Comparison of ENCODE assay signal across 8 mouse cellular contexts in the genomic region with DNA sequence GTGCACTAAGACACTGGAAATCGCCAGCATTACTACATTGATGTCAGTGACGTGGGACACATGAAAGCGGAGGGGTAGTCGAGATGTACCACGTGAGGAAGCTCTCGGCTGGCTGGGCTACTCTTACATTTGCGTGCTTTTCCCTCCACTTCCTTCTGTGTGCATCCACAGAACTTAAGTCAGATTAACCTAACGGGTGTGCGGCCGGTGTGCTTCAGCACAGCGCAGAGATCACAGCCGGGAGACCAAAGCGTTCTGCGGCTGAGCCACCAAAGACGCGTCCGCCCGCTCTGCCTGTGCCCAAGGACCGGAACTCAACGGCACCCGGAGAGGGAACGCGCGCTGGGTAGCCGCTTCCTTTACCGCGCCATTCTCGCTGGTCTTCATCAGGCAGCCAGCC. TPM values are rescaled to one million over a fixed set of nuclear protein-coding genes. Genes with fewer than 3 reads are reported as not detected.
A peak's percentile ranks its signal among the peaks of the same experiment; 100 is the strongest.
DNase-seq lines count a peak whose midpoint lies in the region; ATAC-seq lines count a peak whose summit lies in the region.

No protein-coding gene starts in this region.

- peak overlapping the region; percentile 99 for H3K4me3 ChIP-seq in kidney, embryonic 16.5 days (ENCODE audit: low read length)
- peak overlapping the region; percentile 93 for H3K4me3 ChIP-seq in embryonic facial prominence, embryonic 12.5 days
- peak overlapping the region; percentile 92 for H3K4me3 ChIP-seq in limb, embryonic 10.5 days
- peak overlapping the region; percentile 89 for H3K4me3 ChIP-seq in neural tube, embryonic 12.5 days

- H3K27ac ChIP-seq in kidney, embryonic 16.5 days (ENCODE audit: low read length): no peak overlapping the region
- peak overlapping the region; percentile 61; the same call in 1 of the 2 replicates for H3K27ac ChIP-seq in embryonic facial prominence, embryonic 12.5 days
- peak overlapping the region; percentile 89 for H3K27ac ChIP-seq in limb, embryonic 10.5 days
- H3K27ac ChIP-seq in neural tube, embryonic 12.5 days: peak overlapping the region; percentile 59; the same call in 1 of the 2 replicates

- under 1% methylated on average over 28 of the region's 28 CpGs for WGBS in kidney, embryonic 16.5 days
- under 1% methylated on average over 28 of the region's 28 CpGs for WGBS in embryonic facial prominence, embryonic 12.5 days
- under 1% methylated on average over 28 of the region's 28 CpGs for WGBS in limb, embryonic 10.5 days
- WGBS in neural tube, embryonic 12.5 days: under 1% methylated on average over 28 of the region's 28 CpGs

- H3K36me3 ChIP-seq in kidney, embryonic 16.5 days (ENCODE audit: insufficient read depth, low read length): peaks cover 24% of the 10 kb centered on the region
- peaks cover 32% of the 10 kb centered on the region for H3K36me3 ChIP-seq in embryonic facial prominence, embryonic 12.5 days
- peaks cover 54% of the 10 kb centered on the region for H3K36me3 ChIP-seq in limb, embryonic 10.5 days
- peaks cover 35% of the 10 kb centered on the region for H3K36me3 ChIP-seq in neural tube, embryonic 12.5 days

- peak overlapping the region; percentile 70 for H3K9ac ChIP-seq in kidney, embryonic 16.5 days (replicated peaks; ENCODE audit: low read length)
- H3K9ac ChIP-seq in embryonic facial prominence, embryonic 12.5 days: peak overlapping the region; percentile 88
- H3K9ac ChIP-seq in neural tube, embryonic 12.5 days: peak overlapping the region; percentile 77

- peak; percentile 5 for ATAC-seq in kidney, embryonic 16.5 days (ENCODE audit: low FRiP score, low TSS enrichment)
- ATAC-seq in embryonic facial prominence, embryonic 12.5 days (ENCODE audit: insufficient number of reproducible peaks, insufficient read depth, low FRiP score, low TSS enrichment): no peak
- ATAC-seq in neural tube, embryonic 12.5 days (ENCODE audit: low FRiP score, low read depth): peak; percentile 27

- DNase-seq in kidney, postnatal 10 days: no peak
- peak; percentile 42 for DNase-seq in ES-CJ7 (ENCODE audit: low read depth, low spot score)
- DNase-seq in limb, embryonic 10.5 days (ENCODE audit: low spot score): no peak
- no peak for DNase-seq in cerebellum, adult 18-20 months
- DNase-seq in ovary, postnatal 10 days (ENCODE audit: low spot score): no peak

- H3K4me2 ChIP-seq in kidney, embryonic 16.5 days (replicated peaks; ENCODE audit: low read depth, low read length): peak overlapping the region; percentile 87
- peak overlapping the region; percentile 82 for H3K4me2 ChIP-seq in embryonic facial prominence, embryonic 12.5 days (replicated peaks)
- peak overlapping the region; percentile 79 for H3K4me2 ChIP-seq in neural tube, embryonic 12.5 days (replicated peaks)

- H3K9me3 ChIP-seq in kidney, embryonic 16.5 days (ENCODE audit: low read length): no peaks in the 10 kb centered on the region
- H3K9me3 ChIP-seq in embryonic facial prominence, embryonic 12.5 days: no peaks in the 10 kb centered on the region
- no peaks in the 10 kb centered on the region for H3K9me3 ChIP-seq in limb, embryonic 10.5 days (replicated peaks)
- no peaks in the 10 kb centered on the region for H3K9me3 ChIP-seq in neural tube, embryonic 12.5 days

- H3K27me3 ChIP-seq in kidney, embryonic 16.5 days (ENCODE audit: insufficient read depth, low read length): no peaks in the 10 kb centered on the region
- H3K27me3 ChIP-seq in embryonic facial prominence, embryonic 12.5 days: no peaks in the 10 kb centered on the region
- H3K27me3 ChIP-seq in limb, embryonic 10.5 days (ENCODE audit: low read depth, poor library complexity, severe bottlenecking): no peaks in the 10 kb centered on the region
- H3K27me3 ChIP-seq in neural tube, embryonic 12.5 days (replicated peaks): no peaks in the 10 kb centered on the region

- peaks cover 17% of the 10 kb centered on the region for H3K4me1 ChIP-seq in kidney, embryonic 16.5 days (ENCODE audit: insufficient read depth, low read length)
- peaks cover 19% of the 10 kb centered on the region for H3K4me1 ChIP-seq in embryonic facial prominence, embryonic 12.5 days
- H3K4me1 ChIP-seq in limb, embryonic 10.5 days: peaks cover 18% of the 10 kb centered on the region
- H3K4me1 ChIP-seq in neural tube, embryonic 12.5 days: peaks cover 8% of the 10 kb centered on the region

RNA-seq across cellular contexts. Expression of gene Exosc1, which starts 0.5 kb away (rescaled TPM):
- polyA plus RNA-seq in kidney, embryonic 16.5 days (2015; fragmentation: Nextera tagmentation; extraction: Ambion mirVana): 74.0 and 78.8 TPM in 2 replicates
- 76.7 and 81.5 TPM in 2 replicates for polyA plus RNA-seq in embryonic facial prominence, embryonic 12.5 days (2016; fragmentation: Nextera tagmentation; extraction: Ambion mirVana)
- polyA plus RNA-seq in limb, embryonic 10.5 days (2016; fragmentation: Nextera tagmentation; extraction: Ambion mirVana): 91.7 and 102 TPM in 2 replicates
- 67.0 and 68.3 TPM in 2 replicates for polyA plus RNA-seq in neural tube, embryonic 12.5 days (2016; fragmentation: Nextera tagmentation; extraction: Ambion mirVana)

RNA-seq across cellular contexts. Expression of gene Zdhhc16, which starts 0.6 kb away (rescaled TPM):
- 89.1 and 94.4 TPM in 2 replicates for polyA plus RNA-seq in kidney, embryonic 16.5 days (2015; fragmentation: Nextera tagmentation; extraction: Ambion mirVana)
- 93.0 and 94.2 TPM in 2 replicates for polyA plus RNA-seq in embryonic facial prominence, embryonic 12.5 days (2016; fragmentation: Nextera tagmentation; extraction: Ambion mirVana)
- 92.0 and 96.5 TPM in 2 replicates for polyA plus RNA-seq in limb, embryonic 10.5 days (2016; fragmentation: Nextera tagmentation; extraction: Ambion mirVana)
- polyA plus RNA-seq in neural tube, embryonic 12.5 days (2016; fragmentation: Nextera tagmentation; extraction: Ambion mirVana): 79.2 and 82.1 TPM in 2 replicates

RNA-seq across cellular contexts. Expression of gene Pgam1, which starts 21.0 kb away (rescaled TPM):
- 823 and 859 TPM in 2 replicates for polyA plus RNA-seq in kidney, embryonic 16.5 days (2015; fragmentation: Nextera tagmentation; extraction: Ambion mirVana)
- polyA plus RNA-seq in embryonic facial prominence, embryonic 12.5 days (2016; fragmentation: Nextera tagmentation; extraction: Ambion mirVana): 595 TPM in 2 replicates
- polyA plus RNA-seq in limb, embryonic 10.5 days (2016; fragmentation: Nextera tagmentation; extraction: Ambion mirVana): 900 and 1,117 TPM in 2 replicates
- polyA plus RNA-seq in neural tube, embryonic 12.5 days (2016; fragmentation: Nextera tagmentation; extraction: Ambion mirVana): 577 and 583 TPM in 2 replicates

RNA-seq across cellular contexts. Expression of gene Rrp12, which starts 36.7 kb away (rescaled TPM):
- polyA plus RNA-seq in kidney, embryonic 16.5 days (2015; fragmentation: Nextera tagmentation; extraction: Ambion mirVana): 16.9 and 18.8 TPM in 2 replicates
- polyA plus RNA-seq in embryonic facial prominence, embryonic 12.5 days (2016; fragmentation: Nextera tagmentation; extraction: Ambion mirVana): 23.5 and 24.0 TPM in 2 replicates
- 31.9 and 39.8 TPM in 2 replicates for polyA plus RNA-seq in limb, embryonic 10.5 days (2016; fragmentation: Nextera tagmentation; extraction: Ambion mirVana)
- 19.6 and 20.4 TPM in 2 replicates for polyA plus RNA-seq in neural tube, embryonic 12.5 days (2016; fragmentation: Nextera tagmentation; extraction: Ambion mirVana)

RNA-seq across cellular contexts. Expression of gene Mms19, which starts 48.3 kb away (rescaled TPM):
- 41.1 and 45.6 TPM in 2 replicates for polyA plus RNA-seq in kidney, embryonic 16.5 days (2015; fragmentation: Nextera tagmentation; extraction: Ambion mirVana)
- 41.5 and 41.7 TPM in 2 replicates for polyA plus RNA-seq in embryonic facial prominence, embryonic 12.5 days (2016; fragmentation: Nextera tagmentation; extraction: Ambion mirVana)
- 39.9 and 52.5 TPM in 2 replicates for polyA plus RNA-seq in limb, embryonic 10.5 days (2016; fragmentation: Nextera tagmentation; extraction: Ambion mirVana)
- 34.7 and 38.4 TPM in 2 replicates for polyA plus RNA-seq in neural tube, embryonic 12.5 days (2016; fragmentation: Nextera tagmentation; extraction: Ambion mirVana)
